Mouse (Mus musculus) midbrain, embryonic 13.5 days (tissue): ENCODE measurements around the gene Neurl2. TPM values are rescaled to one million over a fixed set of nuclear protein-coding genes. Genes with fewer than 3 reads are reported as not detected.
"Not testable (repeated sequence)": the region's sequence is repeated elsewhere in the genome, so short reads cannot be mapped to it uniquely, and the experiment has no call there.

Source experiments
- ATAC-seq: fragments of 200-750 bp; cut with Nextera tagmentation; 2 replicates; pipeline ENCODE4 v1.8.0; 2017; ENCODE audit warnings: mild to moderate bottlenecking, moderate TSS enrichment, moderate library complexity
- H3K27ac ChIP-seq: fragments of 300-500 bp; sonication (generic); 2 replicates; pipeline ENCODE4 v1.5.1; 2015; ENCODE audit warnings: inconsistent platforms, mild to moderate bottlenecking, moderate library complexity
- H3K27me3 ChIP-seq: fragments of 300-500 bp; sonication (generic); 2 replicates; pipeline ENCODE4 v1.6.1; 2015; ENCODE audit warnings: mild to moderate bottlenecking, inconsistent platforms
- H3K36me3 ChIP-seq: fragments of 300-500 bp; sonication (generic); 2 replicates; pipeline ENCODE4 v1.6.1; 2015; ENCODE audit warnings: mild to moderate bottlenecking, inconsistent platforms
- H3K4me1 ChIP-seq: fragments of 300-500 bp; sonication (generic); replicated peaks from 2 replicates; pipeline ENCODE4 v1.6.1; 2015; ENCODE audit warnings: inconsistent platforms
- H3K4me2 ChIP-seq: fragments of 300-500 bp; sonication (generic); replicated peaks from 2 replicates; pipeline ENCODE4 v1.6.1; 2015; ENCODE audit warnings: moderate library complexity, mild to moderate bottlenecking, inconsistent platforms
- H3K4me3 ChIP-seq: fragments of 300-500 bp; sonication (generic); replicated peaks from 2 replicates; pipeline ENCODE4 v1.5.1; 2015; ENCODE audit warnings: mild to moderate bottlenecking, inconsistent platforms
- H3K9ac ChIP-seq: fragments of 300-500 bp; sonication (generic); replicated peaks from 2 replicates; pipeline ENCODE4 v1.6.1; 2015; ENCODE audit warnings: mild to moderate bottlenecking, inconsistent platforms
- H3K9me3 ChIP-seq: fragments of 300-500 bp; sonication (generic); 2 replicates; pipeline ENCODE4 v1.6.1; 2016; ENCODE audit warnings: mild to moderate bottlenecking, inconsistent platforms
- WGBS: fragments of 180-500 bp; shearing (Covaris S2); methylation state at CpG from one replicate; pipeline ENCODE4 v1.1.7; 2015; 5-methylcytosine and 5-hydroxymethylcytosine counted together
- polyA plus RNA-seq: library from polyadenylated mRNA; unstranded; fragments of >200 nt; fragmentation: Nextera tagmentation; extraction: Ambion mirVana; gene quantifications from 2 replicates; pipeline ENCODE4 v1.2.1, GENCODE M21; 2015

Neurl2 gene
- polyA plus RNA-seq, 1 experiment from 2014 or later = 4.7 TPM

DNA sequence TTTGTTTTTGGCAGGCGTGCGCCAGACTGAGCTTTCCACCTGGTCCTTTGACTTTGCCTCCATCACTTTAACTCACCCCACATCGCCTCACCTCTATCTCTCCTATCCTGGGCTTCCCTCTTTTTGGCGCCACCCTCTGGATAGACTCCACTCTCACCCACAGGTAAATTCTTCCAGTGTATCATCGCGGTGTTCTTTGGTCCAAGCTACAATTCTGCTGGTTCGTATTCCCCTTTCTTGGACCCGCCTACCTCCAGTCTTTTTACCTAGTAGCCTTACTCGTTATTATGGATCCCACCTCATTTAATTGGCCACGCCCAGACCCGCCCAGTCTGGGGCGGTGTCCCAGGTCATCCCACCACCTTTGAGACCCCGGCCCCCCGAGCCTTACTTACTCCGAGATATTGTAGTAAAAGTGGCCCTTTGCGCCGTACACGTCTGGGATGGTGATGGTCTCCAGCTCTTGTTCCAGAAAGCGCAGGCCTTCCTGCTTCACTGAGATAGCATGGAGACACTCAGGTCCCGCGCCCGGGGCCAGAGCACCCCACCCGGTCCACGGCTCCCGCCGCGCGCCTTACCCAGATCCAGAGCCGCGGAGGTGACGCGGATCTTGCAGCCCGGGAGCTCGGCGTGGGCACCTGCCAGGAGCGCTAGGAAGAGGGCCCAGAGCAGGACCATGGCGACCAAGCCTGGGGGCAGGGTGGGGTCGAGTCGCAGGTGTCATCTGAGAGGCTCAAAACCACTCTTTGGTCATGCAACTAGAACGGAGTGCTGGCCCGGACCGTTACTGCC is 23.2 kb upstream of the Neurl2 start:
- H3K9ac ChIP-seq = peak overlapping the region; percentile 68
- H3K27ac ChIP-seq = no peak overlapping the region
- H3K36me3 ChIP-seq = no peaks in the 10 kb centered on the region
- no peaks in the 10 kb centered on the region for H3K9me3 ChIP-seq
- H3K4me3 ChIP-seq = peak overlapping the region; percentile 48
- H3K4me1 ChIP-seq = peaks cover 24% of the 10 kb centered on the region
- WGBS = 1% methylated on average over 42 of the region's 42 CpGs
- peak overlapping the region; percentile 93 for H3K4me2 ChIP-seq
- H3K27me3 ChIP-seq = peaks cover 49% of the 10 kb centered on the region
- peak; percentile 31 for ATAC-seq

DNA sequence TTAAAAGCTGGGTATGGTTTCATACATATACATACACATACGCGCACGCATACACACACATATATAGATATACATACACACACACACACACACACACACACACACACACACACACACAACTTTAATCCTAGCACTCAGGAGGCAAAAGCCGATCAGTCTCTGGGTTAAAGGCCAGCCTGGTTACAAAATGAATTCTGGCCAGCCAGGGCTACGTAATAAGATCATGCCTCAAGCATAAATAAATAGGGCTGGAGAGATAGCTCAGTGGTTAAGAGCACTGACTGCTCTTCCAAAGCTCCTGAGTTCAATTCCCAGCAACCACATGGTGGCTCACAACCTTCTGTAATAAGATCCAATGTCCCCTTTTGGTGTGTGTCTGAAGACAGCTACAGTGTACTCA is 22.3 kb upstream of the Neurl2 start:
- not testable (repeated sequence) for H3K4me3 ChIP-seq, H3K9me3 ChIP-seq, H3K27ac ChIP-seq, H3K36me3 ChIP-seq, H3K9ac ChIP-seq, ATAC-seq
- Histone ChIP-seq H3K4me2 (peak overlapping the region; percentile 93), H3K27me3 (peaks cover 46% of the 10 kb centered on the region), H3K4me1 (peaks cover 24% of the 10 kb centered on the region)
- 73% methylated on average over 5 of the region's 5 CpGs for WGBS

DNA sequence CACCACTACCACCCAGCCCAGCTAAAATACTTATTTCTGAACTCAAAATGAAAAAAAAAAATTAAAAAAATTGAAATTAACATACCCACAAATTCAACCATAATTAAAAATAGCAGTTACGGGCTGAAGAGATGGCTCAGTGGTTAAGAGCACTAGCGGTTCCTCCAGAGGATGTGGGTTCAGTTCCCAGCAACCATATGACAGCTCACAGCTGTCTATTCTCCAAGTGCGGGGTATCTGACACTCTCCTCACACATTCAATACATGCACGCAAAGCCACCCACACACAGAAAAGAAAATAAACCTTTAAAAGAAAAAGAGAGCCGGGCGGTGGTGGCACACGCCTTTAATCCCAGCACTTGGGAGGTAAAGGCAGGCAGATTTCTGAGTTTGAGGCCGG is 16.8 kb upstream of the Neurl2 start:
- peaks cover 4% of the 10 kb centered on the region; the same call in 1 of the 2 replicates for H3K27me3 ChIP-seq
- H3K36me3 ChIP-seq = peaks cover 9% of the 10 kb centered on the region; the same call in 1 of the 2 replicates
- no peak overlapping the region for H3K4me3 ChIP-seq
- no peaks in the 10 kb centered on the region for H3K9me3 ChIP-seq
- 89% methylated on average over 8 of the region's 8 CpGs for WGBS
- no peak overlapping the region for H3K9ac ChIP-seq
- H3K27ac ChIP-seq = no peak overlapping the region
- H3K4me2 ChIP-seq = no peak overlapping the region
- H3K4me1 ChIP-seq = no peaks in the 10 kb centered on the region
- ATAC-seq = no peak

DNA sequence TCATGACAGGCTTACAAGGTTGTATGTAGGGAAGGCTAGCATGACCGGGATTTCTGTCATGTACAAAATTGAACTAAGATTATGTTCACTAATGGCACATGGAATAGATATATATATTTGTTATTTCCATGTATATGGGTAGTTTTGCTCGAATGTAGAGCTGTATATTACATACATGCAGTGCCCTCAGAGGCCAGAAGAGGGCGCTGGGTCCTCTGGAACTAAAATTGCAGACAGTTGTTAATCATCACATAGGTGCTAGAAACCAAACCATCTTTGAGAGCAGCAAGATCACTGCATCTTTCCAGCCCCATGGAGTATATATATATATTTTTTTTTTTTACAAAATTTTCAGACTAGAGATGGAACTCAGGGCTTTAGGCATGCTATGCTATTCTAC is 12.5 kb upstream of the Neurl2 start:
- Histone ChIP-seq H3K4me1 (no peaks in the 10 kb centered on the region), H3K4me2 (no peak overlapping the region), H3K36me3 (peaks cover 9% of the 10 kb centered on the region; the same call in 1 of the 2 replicates), H3K27me3 (no peaks in the 10 kb centered on the region), H3K27ac (no peak overlapping the region), H3K4me3 (no peak overlapping the region), H3K9me3 (no peaks in the 10 kb centered on the region), H3K9ac (no peak overlapping the region)
- ATAC-seq = no peak
- 58% methylated on average over 3 of the region's 3 CpGs for WGBS

DNA sequence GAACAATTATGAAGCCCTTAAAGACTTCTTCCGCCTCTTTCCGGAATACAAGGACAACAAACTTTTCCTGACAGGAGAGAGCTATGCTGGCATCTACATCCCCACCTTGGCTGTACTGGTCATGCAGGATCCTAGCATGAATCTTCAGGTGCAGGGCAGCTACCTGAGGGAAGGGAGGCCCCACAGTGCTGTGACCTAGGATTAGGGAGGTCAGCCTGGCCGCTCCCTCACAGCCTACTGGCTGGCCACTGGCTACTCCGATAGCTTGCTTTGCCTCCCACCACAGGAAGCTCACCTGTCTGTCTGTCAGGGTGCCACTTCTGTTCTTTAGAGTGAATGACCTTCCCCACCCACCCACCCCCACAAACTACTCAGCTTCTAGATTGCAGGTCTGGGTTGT is 1.9 kb upstream of the Neurl2 start:
- Histone ChIP-seq H3K36me3 (peaks cover 38% of the 10 kb centered on the region), H3K9me3 (no peaks in the 10 kb centered on the region), H3K27me3 (no peaks in the 10 kb centered on the region), H3K4me2 (peak overlapping the region; percentile 99; the same call in 1 of the 2 replicates), H3K27ac (no peak overlapping the region), H3K9ac (no peak overlapping the region), H3K4me3 (no peak overlapping the region), H3K4me1 (peaks cover 27% of the 10 kb centered on the region)
- no peak for ATAC-seq
- WGBS = 99% methylated on average over 4 of the region's 4 CpGs

DNA sequence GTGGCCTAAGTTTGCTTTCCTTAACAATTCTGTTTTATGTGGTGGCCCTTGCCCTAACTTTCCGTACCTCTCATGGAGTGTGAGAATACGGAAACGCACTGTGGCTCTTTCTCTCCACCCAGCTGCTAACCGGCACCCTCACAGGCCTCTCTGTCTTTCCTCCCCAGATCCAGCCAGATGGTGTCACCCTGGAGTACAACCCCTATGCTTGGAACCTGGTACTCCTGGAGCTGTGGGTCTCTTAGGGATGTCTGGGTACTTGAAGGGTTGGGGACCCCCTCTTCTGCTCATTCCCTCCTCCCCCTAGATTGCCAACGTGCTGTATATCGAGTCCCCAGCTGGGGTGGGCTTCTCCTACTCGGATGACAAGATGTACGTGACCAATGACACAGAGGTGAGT is 1.3 kb upstream of the Neurl2 start:
- Histone ChIP-seq H3K27ac (no peak overlapping the region), H3K36me3 (peaks cover 31% of the 10 kb centered on the region), H3K9me3 (no peaks in the 10 kb centered on the region), H3K4me2 (peak overlapping the region; percentile 99), H3K27me3 (no peaks in the 10 kb centered on the region), H3K4me3 (peak overlapping the region; percentile 70), H3K9ac (peak overlapping the region; percentile 83), H3K4me1 (peaks cover 27% of the 10 kb centered on the region)
- WGBS = 51% methylated on average over 8 of the region's 8 CpGs
- no peak for ATAC-seq

DNA sequence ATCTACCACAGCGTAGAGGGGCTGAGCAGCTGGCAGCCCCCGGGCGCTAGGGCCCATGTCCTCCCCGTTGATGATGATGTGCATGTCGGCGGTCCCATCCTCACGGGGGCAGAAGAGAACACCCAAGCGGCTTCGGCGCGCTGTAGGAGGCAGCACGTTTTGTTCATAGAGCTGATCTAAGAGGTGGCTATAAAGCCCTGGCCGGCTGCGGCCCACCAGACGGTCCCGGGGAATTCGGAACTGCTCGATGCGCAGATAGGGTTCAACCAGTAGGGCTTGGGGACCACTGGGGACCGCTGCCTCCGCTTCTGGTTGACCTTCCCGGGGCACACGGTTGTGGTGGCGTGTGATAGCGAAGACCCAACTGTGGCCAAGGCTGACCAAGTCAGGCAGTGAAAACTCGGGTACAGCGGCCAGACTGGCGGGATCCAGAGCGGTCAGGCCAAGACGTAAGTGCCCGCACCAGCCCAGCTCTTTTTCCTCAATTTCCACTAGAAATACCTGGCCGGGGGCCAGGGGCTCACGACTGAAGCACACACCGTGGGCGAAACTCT is 431 bp downstream of the Neurl2 start, which contains the start of gene Ctsa:
Ctsa (plus strand) TSS at position 126 of the 554 bp plus-strand sequence.
- 1% methylated on average over 35 of the region's 35 CpGs for WGBS
- ATAC-seq = peak; percentile 69
- peak within 1 kb of the TSS; percentile 99 for H3K4me2 ChIP-seq
- H3K9ac ChIP-seq = peak within 1 kb of the TSS; percentile 83
- H3K9me3 ChIP-seq = no peaks in the 10 kb centered on the region
- H3K4me3 ChIP-seq = peak within 1 kb of the TSS; percentile 70
- H3K27me3 ChIP-seq = no peaks in the 10 kb centered on the region
- H3K4me1 ChIP-seq = peaks cover 27% of the 10 kb centered on the region
- peak within 1 kb of the TSS; percentile 74 for H3K27ac ChIP-seq
- peaks cover 28% of the 10 kb centered on the region for H3K36me3 ChIP-seq

DNA sequence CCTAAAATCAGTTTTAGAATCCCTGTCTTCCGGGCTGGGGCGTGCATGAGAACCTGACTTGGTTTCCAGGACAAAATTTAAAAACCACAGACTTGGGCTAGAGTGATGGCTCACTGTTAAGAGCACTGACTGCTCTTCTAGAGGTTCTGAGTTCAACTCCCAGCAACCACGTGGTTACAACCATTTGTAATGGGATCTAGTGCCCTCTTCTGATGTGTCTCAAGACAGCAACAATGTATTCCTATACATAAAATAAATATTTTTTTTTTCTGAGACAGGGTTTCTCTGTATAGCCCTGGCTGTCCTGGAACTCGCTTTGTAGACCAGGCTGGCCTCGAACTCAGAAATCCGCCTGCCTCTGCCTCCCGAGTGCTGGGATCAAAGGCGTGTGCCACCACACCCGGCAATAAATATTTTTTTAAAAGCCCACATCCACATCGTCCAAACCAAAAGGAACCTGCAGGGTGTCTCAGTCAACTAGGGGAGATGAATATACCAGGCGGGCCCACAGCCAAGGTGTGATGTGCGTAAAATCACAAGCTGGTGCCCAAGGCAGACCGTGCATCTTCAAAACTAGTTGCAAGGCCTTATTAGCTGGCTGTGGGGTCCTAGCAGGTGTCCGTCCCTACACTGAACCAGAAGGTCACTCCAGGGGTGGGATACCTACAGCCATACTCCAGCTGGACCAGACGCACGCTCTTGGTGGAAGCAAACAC is 1.1 kb downstream of the Neurl2 start:
- 0 out of 2 replicates have a peak overlapping the region, but pooled peaks have one; percentile 74 for H3K27ac ChIP-seq
- H3K4me3 ChIP-seq = peak overlapping the region; percentile 70
- H3K9ac ChIP-seq = peak overlapping the region; percentile 83
- peaks cover 27% of the 10 kb centered on the region for H3K4me1 ChIP-seq
- H3K9me3 ChIP-seq = no peaks in the 10 kb centered on the region
- H3K36me3 ChIP-seq = peaks cover 33% of the 10 kb centered on the region
- ATAC-seq = no peak; the same call in 1 of the 2 replicates
- H3K27me3 ChIP-seq = no peaks in the 10 kb centered on the region
- H3K4me2 ChIP-seq = peak overlapping the region; percentile 99
- WGBS = 65% methylated on average over 16 of the region's 16 CpGs

DNA sequence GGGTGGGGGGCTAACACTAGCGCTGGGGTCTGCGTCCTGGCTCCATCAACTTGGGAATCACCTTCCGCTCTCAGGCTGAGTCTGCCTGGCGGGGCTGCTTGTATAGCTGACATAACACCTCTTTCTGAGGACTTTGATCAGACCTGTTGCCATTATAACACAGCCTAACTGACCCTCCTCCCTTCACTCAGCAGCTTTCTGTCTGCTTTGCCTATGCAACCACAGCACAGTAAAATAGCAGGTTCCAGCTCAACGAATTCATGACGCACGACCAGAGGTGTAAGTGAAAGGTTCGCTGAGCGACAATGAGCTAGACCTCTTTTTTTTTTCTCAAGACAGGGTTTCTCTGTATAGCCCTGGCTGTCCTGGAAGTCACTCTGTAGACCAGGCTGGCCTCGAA is 2.2 kb downstream of the Neurl2 start:
- WGBS = 86% methylated on average over 10 of the region's 10 CpGs
- ATAC-seq = no peak

DNA sequence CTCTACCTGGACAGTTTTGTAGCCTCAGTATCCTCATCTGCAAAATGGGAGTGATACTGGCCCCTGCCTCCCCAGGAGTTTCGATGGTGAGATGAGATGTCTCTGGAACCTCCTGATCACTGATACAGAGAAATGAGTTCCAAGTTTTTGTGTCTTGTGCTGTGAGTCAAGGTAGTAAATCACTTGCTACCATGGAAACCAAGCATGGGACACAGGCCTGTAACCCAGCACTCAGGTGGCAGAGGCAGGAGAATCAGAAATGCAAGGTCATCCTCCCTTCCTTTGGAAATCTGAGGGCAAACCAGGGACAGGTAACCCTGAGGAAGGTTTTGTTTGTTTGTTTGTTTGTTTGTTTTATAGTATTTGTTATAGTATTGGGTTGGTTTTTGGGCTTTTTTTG is 4.2 kb downstream of the Neurl2 start:
- WGBS = 94% methylated on average over 1 of the region's 1 CpGs

More for the DNA sequence above, 2.2 kb downstream of the Neurl2 start:
- no peak overlapping the region for H3K27ac ChIP-seq
- H3K27me3 ChIP-seq = no peaks in the 10 kb centered on the region
- no peak overlapping the region for H3K4me3 ChIP-seq
- no peak overlapping the region for H3K9ac ChIP-seq
- H3K36me3 ChIP-seq = peaks cover 35% of the 10 kb centered on the region
- no peak overlapping the region for H3K4me2 ChIP-seq
- H3K9me3 ChIP-seq = no peaks in the 10 kb centered on the region
- H3K4me1 ChIP-seq = peaks cover 30% of the 10 kb centered on the region

DNA sequence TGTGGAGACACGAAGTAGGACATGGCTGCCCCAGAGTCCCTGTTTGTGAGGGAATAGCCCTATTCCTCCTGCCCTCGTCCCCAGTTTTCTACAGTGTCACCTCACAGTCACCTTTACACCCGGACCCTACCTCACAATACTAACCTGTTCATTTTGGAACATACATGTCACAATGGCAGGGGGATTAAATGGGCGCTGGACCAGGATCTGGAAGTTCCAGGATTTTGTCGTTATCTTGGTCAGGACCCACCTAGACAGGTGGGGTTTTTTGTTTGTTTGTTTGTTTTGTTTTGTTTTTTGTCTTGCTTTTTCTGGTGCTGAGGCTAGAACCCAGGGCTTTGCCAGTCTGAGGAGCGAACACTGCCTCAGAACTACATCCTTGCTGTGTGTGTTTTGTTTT is 4.8 kb downstream of the Neurl2 start, which contains the start of gene Spata25:
Spata25 (minus strand) TSS at position 101 of the 400 bp plus-strand sequence.
- Histone ChIP-seq H3K4me1 (peaks cover 22% of the 10 kb centered on the region), H3K9ac (no peak within 1 kb of the TSS), H3K27ac (no peak within 1 kb of the TSS), H3K27me3 (no peaks in the 10 kb centered on the region), H3K4me2 (no peak within 1 kb of the TSS), H3K9me3 (no peaks in the 10 kb centered on the region), H3K36me3 (peaks cover 47% of the 10 kb centered on the region), H3K4me3 (no peak within 1 kb of the TSS)
- no peak for ATAC-seq
- WGBS = 90% methylated on average over 6 of the region's 6 CpGs

More for the DNA sequence above, 4.2 kb downstream of the Neurl2 start:
- Histone ChIP-seq H3K27me3 (no peaks in the 10 kb centered on the region), H3K4me1 (peaks cover 18% of the 10 kb centered on the region), H3K9me3 (no peaks in the 10 kb centered on the region), H3K36me3 (peaks cover 47% of the 10 kb centered on the region), H3K4me2 (no peak overlapping the region), H3K27ac (no peak overlapping the region), H3K9ac (no peak overlapping the region), H3K4me3 (no peak overlapping the region)
- ATAC-seq = no peak
